Mouse (Mus musculus) kidney, postnatal 0 days (tissue): ENCODE measurements around the gene Ssh2. TPM values are rescaled to one million over a fixed set of nuclear protein-coding genes. Genes with fewer than 3 reads are reported as not detected.

ENCODE experiments used
- ATAC-seq: fragments of 200-750 bp; cut with Nextera tagmentation; replicated peaks from 2 replicates; pipeline ENCODE4 v1.8.0; 2017; ENCODE audit warnings: low read depth, moderate number of reproducible peaks, moderate TSS enrichment, moderate library complexity; ENCODE audit not compliant: low FRiP score
- DNase-seq: peaks from one replicate; pipeline ENCODE4 v3.0.0-alpha.2; 2016; ENCODE audit warnings: low spot score
- H3K27ac ChIP-seq: fragments of 300-500 bp; sonication (generic); 2 replicates; pipeline ENCODE4 v1.5.1; 2014; ENCODE audit warnings: mild to moderate bottlenecking
- H3K27me3 ChIP-seq: fragments of 300-500 bp; sonication (generic); 2 replicates; pipeline ENCODE4 v1.6.1; 2014; ENCODE audit warnings: low read length, mixed read lengths; ENCODE audit not compliant: insufficient read depth
- H3K36me3 ChIP-seq: fragments of 300-500 bp; sonication (generic); 2 replicates; pipeline ENCODE4 v1.6.1; 2014; ENCODE audit warnings: low read length, mixed read lengths; ENCODE audit not compliant: insufficient read depth
- H3K4me1 ChIP-seq: fragments of 300-500 bp; sonication (generic); replicated peaks from 2 replicates; pipeline ENCODE4 v1.6.1; 2014; ENCODE audit warnings: antibody characterized with exemption, low read length, mixed read lengths; ENCODE audit not compliant: insufficient read depth
- H3K4me2 ChIP-seq: fragments of 300-500 bp; sonication (generic); 2 replicates; pipeline ENCODE4 v1.6.1; 2014; ENCODE audit warnings: mild to moderate bottlenecking, low read length, moderate library complexity, mixed read lengths
- H3K4me3 ChIP-seq: fragments of 300-500 bp; sonication (generic); replicated peaks from 2 replicates; pipeline ENCODE4 v1.5.1; 2014; ENCODE audit warnings: low read depth, low read length
- H3K9ac ChIP-seq: fragments of 300-500 bp; sonication (generic); 2 replicates; pipeline ENCODE4 v1.6.1; 2014; ENCODE audit warnings: low read depth, low read length
- H3K9me3 ChIP-seq: fragments of 300-500 bp; sonication (generic); replicated peaks from 2 replicates; pipeline ENCODE4 v1.6.1; 2016; ENCODE audit warnings: low read length, inconsistent platforms, mixed read lengths
- CTCF ChIP-seq: IDR thresholded peaks from 2 replicates; pipeline ENCODE4 v1.5.1; 2016; ENCODE audit warnings: antibody characterized with exemption, low read depth, mild to moderate bottlenecking, moderate library complexity
- WGBS: fragments of 180-500 bp; shearing (Covaris S2); extraction: QIAGEN DNeasy Blood & Tissue Kit; methylation state at CpG from one replicate; pipeline ENCODE4 v1.1.7; 2014; 5-methylcytosine and 5-hydroxymethylcytosine counted together
- polyA plus RNA-seq: library from polyadenylated mRNA; unstranded; fragments of >200 nt; fragmentation: Nextera tagmentation; extraction: Ambion mirVana; gene quantifications from 2 replicates; pipeline ENCODE4 v1.2.1, GENCODE M21; 2015

Ssh2 gene
- polyA plus RNA-seq, 1 experiment from 2014 or later, result 3.9 TPM

DNA sequence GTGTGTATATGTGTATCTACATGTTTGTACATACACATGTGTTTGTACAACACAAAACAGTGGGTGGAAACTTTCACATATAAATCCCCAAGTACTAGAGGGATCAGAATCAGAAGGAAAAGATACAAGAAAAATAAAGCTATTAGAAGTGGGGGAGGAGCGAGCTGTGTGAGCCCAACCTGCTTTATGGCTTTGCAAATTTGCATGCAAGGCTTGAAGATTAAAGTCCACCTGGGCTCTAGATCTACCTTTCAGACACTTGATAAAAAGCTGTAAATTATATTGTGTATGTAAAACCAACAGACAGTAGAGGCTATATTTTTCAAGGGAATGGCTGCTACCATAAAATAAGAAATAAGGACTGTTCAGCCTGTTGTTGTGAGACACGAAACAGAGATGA lies 34.0 kb upstream of the Ssh2 start:
- Histone ChIP-seq H3K9ac (no peak overlapping the region), H3K36me3 (no peaks in the 10 kb centered on the region), H3K27me3 (no peaks in the 10 kb centered on the region), H3K9me3 (no peaks in the 10 kb centered on the region), H3K4me3 (no peak overlapping the region), H3K4me1 (no peaks in the 10 kb centered on the region), H3K4me2 (no peak overlapping the region), H3K27ac (no peak overlapping the region)
- no peak for DNase-seq
- TF ChIP-seq CTCF, result no peak
- 70% methylated on average over 2 of the region's 2 CpGs for WGBS
- no peak for ATAC-seq

DNA sequence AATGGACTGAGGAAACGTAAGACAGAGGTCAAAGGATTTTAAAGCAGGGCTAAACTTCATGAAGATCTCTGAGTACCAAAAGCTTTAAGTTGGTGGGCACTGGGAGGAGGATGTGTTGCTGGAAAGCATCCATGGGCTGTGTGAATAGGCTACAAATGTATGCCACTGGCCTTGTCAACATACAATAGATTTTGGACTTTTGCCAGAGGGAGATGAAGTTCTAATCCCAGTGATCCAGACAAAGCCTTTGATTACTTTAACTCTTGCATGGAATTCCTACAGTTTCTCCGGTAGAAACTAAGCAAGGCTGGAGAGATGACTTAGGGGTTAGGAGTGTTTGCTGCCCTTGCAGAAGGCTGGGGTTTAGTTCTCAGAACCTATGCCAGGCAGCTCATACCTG lies 33.5 kb upstream of the Ssh2 start:
- H3K36me3 ChIP-seq, result no peaks in the 10 kb centered on the region
- WGBS, result 50% methylated on average over 2 of the region's 2 CpGs
- no peak for DNase-seq
- no peak for TF ChIP-seq CTCF
- H3K4me2 ChIP-seq, result no peak overlapping the region
- H3K4me1 ChIP-seq, result no peaks in the 10 kb centered on the region
- H3K27ac ChIP-seq, result no peak overlapping the region; the same call in 1 of the 2 replicates
- no peaks in the 10 kb centered on the region for H3K27me3 ChIP-seq
- ATAC-seq, result no peak
- no peak overlapping the region for H3K4me3 ChIP-seq
- no peak overlapping the region for H3K9ac ChIP-seq
- no peaks in the 10 kb centered on the region for H3K9me3 ChIP-seq

DNA sequence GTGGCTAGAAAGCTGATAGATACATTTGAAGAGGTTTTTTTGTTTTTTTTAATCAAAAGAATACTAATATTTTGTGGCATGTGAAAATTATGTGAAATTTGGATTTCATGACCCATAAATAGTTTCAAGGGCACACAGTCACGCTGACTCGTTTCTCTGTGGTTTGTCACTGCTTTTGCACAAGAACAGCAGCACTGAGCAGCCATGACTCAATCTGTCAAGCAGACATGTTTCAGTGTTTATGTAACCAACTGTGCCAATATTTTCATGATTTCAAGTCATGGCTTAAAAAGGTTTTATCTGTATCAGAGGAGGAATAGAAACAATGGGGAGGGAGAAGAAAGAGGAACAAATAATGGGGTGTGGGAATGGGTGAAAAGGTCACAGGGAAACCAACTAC lies 31.2 kb upstream of the Ssh2 start:
- Histone ChIP-seq H3K4me3 (no peak overlapping the region), H3K27ac (no peak overlapping the region), H3K9me3 (no peaks in the 10 kb centered on the region), H3K4me2 (no peak overlapping the region), H3K36me3 (no peaks in the 10 kb centered on the region), H3K9ac (no peak overlapping the region), H3K4me1 (no peaks in the 10 kb centered on the region), H3K27me3 (no peaks in the 10 kb centered on the region)
- TF ChIP-seq CTCF, result no peak
- 40% methylated on average over 2 of the region's 2 CpGs for WGBS
- no peak for DNase-seq
- ATAC-seq, result no peak

DNA sequence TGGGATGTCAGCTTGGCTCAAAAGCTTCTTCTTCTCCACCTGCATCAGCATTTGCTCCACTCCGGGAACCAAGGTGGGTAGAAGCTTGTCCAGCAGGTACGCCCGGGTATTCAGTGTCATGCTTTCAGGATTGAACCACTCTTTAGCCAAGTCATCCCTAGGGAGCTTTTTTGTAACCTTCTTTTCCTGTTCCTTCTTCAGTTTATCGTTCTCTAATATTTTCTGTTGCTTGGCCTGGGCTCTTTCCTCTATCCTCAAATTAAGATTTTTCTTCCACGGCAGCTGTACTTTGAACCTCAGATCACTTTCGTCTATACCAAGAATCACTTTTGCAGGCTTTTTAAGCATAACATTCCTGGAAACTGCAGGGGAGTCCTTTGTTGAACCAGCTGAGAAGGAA lies 27.2 kb upstream of the Ssh2 start, which contains the start of gene Efcab5:
Gene Efcab5 (minus strand): TSS at position 101 of the 400 bp plus-strand sequence.
- ATAC-seq (no peak), DNase-seq (no peak)
- 73% methylated on average over 6 of the region's 6 CpGs for WGBS
- Histone ChIP-seq H3K27me3 (no peaks in the 10 kb centered on the region), H3K9me3 (no peaks in the 10 kb centered on the region), H3K4me2 (no peak within 1 kb of the TSS), H3K4me3 (no peak within 1 kb of the TSS), H3K4me1 (no peaks in the 10 kb centered on the region), H3K9ac (no peak within 1 kb of the TSS), H3K27ac (no peak within 1 kb of the TSS), H3K36me3 (no peaks in the 10 kb centered on the region)
- TF ChIP-seq CTCF, result no peak

DNA sequence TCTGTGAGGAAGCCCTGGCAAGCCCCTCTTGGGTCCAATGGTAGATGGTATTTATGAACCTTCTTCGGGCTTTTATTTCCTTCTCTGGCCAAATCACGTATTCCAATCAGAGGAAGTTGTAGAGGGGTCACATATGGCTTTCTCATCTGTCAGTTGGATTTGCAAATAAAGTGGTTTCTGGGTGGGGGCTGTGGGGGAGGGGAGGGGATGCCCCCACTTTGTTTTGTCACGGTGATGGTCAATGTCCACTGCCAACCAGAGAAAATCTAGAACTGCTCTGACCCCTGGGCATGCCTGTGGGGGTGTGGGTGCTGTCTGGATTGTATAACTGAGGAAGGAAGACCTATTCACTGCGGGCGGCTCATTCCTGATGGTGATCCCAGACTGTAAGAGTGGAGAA lies 22.7 kb upstream of the Ssh2 start:
- 51% methylated on average over 5 of the region's 5 CpGs for WGBS
- no peak for TF ChIP-seq CTCF

DNA sequence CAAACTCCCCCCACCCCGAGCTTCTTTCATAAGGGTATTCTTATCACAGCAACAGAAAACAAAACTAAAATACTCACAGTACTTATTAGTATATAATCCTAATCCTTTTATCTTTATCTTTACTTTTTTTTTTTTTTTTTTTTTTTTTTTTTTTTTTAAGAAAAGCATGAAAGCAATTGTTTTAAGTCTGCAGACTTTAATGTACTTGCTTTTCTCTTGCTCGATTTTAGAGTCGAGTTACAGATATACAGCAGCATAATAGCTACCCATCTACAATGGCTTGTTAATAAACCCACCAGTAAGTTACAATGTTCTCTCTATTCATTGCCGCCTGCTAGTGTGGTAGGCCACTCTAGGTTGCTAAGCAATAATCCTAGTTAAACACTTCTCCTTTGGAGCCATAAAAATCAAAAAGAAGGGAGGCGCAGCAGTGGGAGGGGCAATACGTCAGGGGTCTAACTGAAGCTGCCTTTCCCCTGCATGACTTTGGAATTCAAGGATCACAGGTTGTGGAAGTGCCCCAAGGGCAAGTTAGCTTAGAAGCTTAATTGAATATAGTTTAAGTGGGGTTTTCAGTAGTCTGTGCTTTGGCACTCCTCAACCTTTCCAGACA lies 22.0 kb upstream of the Ssh2 start:
- DNase-seq (peak; percentile 62), ATAC-seq (peak; percentile 59; the same call in 1 of the 2 replicates)
- Histone ChIP-seq H3K9ac (no peak overlapping the region), H3K4me2 (no peak overlapping the region), H3K27me3 (no peaks in the 10 kb centered on the region), H3K36me3 (no peaks in the 10 kb centered on the region), H3K4me3 (no peak overlapping the region), H3K9me3 (no peaks in the 10 kb centered on the region), H3K4me1 (peaks cover 10% of the 10 kb centered on the region), H3K27ac (peak overlapping the region; percentile 11; the same call in 1 of the 2 replicates)
- TF ChIP-seq CTCF, result no peak
- 31% methylated on average over 6 of the region's 6 CpGs for WGBS

More for the DNA sequence above, 22.7 kb upstream of the Ssh2 start:
- DNase-seq, result no peak
- Histone ChIP-seq H3K4me3 (no peak overlapping the region), H3K9ac (no peak overlapping the region), H3K27ac (no peak overlapping the region), H3K9me3 (no peaks in the 10 kb centered on the region), H3K36me3 (no peaks in the 10 kb centered on the region), H3K27me3 (no peaks in the 10 kb centered on the region), H3K4me2 (no peak overlapping the region), H3K4me1 (peaks cover 10% of the 10 kb centered on the region)
- no peak for ATAC-seq

DNA sequence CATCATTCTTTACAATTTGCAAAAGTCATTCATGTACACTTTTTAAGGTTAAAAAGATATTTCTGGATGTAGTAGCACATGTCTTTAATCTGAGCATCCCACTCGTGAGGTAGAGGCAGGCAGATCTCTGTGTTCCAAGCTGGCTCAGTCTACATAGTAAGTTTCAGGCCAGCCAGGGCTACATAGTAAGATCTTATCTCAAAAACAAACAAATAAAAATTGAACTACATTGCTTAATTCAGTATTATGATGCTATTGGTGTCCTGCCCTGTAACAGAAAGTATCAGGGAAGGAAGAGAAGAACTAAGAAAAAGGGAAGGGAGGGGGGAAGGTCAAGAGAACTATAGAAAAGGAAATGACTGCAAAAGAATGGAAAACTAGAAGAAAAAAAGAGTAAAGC lies 21.3 kb upstream of the Ssh2 start:
- Histone ChIP-seq H3K4me3 (no peak overlapping the region), H3K9ac (no peak overlapping the region), H3K4me2 (no peak overlapping the region), H3K36me3 (no peaks in the 10 kb centered on the region), H3K4me1 (peaks cover 10% of the 10 kb centered on the region), H3K9me3 (no peaks in the 10 kb centered on the region), H3K27ac (no peak overlapping the region), H3K27me3 (no peaks in the 10 kb centered on the region)
- TF ChIP-seq CTCF, result no peak
- WGBS, result 71% methylated on average over 1 of the region's 1 CpGs
- DNase-seq (no peak), ATAC-seq (no peak)
